Mouse (Mus musculus) testis, adult 2 months (tissue): ENCODE measurements around the gene Man2b1. TPM values are rescaled to one million over a fixed set of nuclear protein-coding genes. Genes with fewer than 3 reads are reported as not detected.

Experiments used
- H3K27ac ChIP-seq: fragments of 200-500 bp; 2 replicates; pipeline ENCODE4 v1.5.1; 2012; ENCODE audit warnings: low read depth, low read length; ENCODE audit not compliant: control insufficient read depth, insufficient read depth
- H3K27me3 ChIP-seq: fragments of 200-500 bp; 2 replicates; pipeline ENCODE4 v1.6.1; 2012; ENCODE audit warnings: mild to moderate bottlenecking, low read length, moderate library complexity; ENCODE audit not compliant: control insufficient read depth, insufficient read depth
- H3K36me3 ChIP-seq: fragments of 200-500 bp; 2 replicates; pipeline ENCODE4 v1.6.1; 2012; ENCODE audit warnings: mild to moderate bottlenecking, low read length; ENCODE audit not compliant: control insufficient read depth, insufficient read depth
- H3K4me1 ChIP-seq: fragments of 200-500 bp; 2 replicates; pipeline ENCODE4 v1.6.1; 2012; ENCODE audit warnings: low read length; ENCODE audit not compliant: control insufficient read depth, insufficient read depth
- H3K4me3 ChIP-seq: fragments of 200-500 bp; 2 replicates; pipeline ENCODE4 v1.5.1; 2012; ENCODE audit warnings: low read depth, mild to moderate bottlenecking, low read length, moderate library complexity, mixed read lengths; ENCODE audit not compliant: control insufficient read depth
- CTCF ChIP-seq: fragments of 200-500 bp; IDR thresholded peaks from 2 replicates; pipeline ENCODE4 v1.5.1; 2012; ENCODE audit warnings: low read depth, mild to moderate bottlenecking, inconsistent platforms, low read length, moderate library complexity; ENCODE audit not compliant: control insufficient read depth, insufficient read depth, insufficient replicate concordance
- POLR2A ChIP-seq: fragments of 200-500 bp; IDR thresholded peaks from 2 replicates; pipeline ENCODE4 v1.6.1; 2012; ENCODE audit warnings: low read depth, mild to moderate bottlenecking, inconsistent platforms, low read length, moderate library complexity; ENCODE audit not compliant: control insufficient read depth
- polyA plus RNA-seq: library from polyadenylated mRNA; depleted of rRNA; stranded (reverse); fragments of >200 nt; gene quantifications from 2 replicates; pipeline ENCODE4 v1.2.3, GENCODE M21; 2012

Gene Man2b1
- polyA plus RNA-seq, 1 experiment = 19.3 TPM

- Histone ChIP-seq H3K4me1 (peaks cover 4% of the 10 kb centered on the region; the same call in 1 of the 2 replicates), H3K36me3 (no peaks in the 10 kb centered on the region), H3K27me3 (no peaks in the 10 kb centered on the region), H3K27ac (no peak overlapping the region), H3K4me3 (no peak overlapping the region)
- TF ChIP-seq CTCF (no peak), POLR2A (no peak)
These were observed 15.9 kb upstream of the Man2b1 start for GRCm38 (mm10) chr8:85067155-85067554.

- H3K27ac ChIP-seq = no peak within 1 kb of the TSS
- H3K4me3 ChIP-seq = no peak within 1 kb of the TSS
- TF ChIP-seq CTCF = no peak
- no peak for TF ChIP-seq POLR2A
- peaks cover 7% of the 10 kb centered on the region for H3K4me1 ChIP-seq
- H3K27me3 ChIP-seq = no peaks in the 10 kb centered on the region
- no peaks in the 10 kb centered on the region for H3K36me3 ChIP-seq
These were observed 15.1 kb upstream of the Man2b1 start, which contains the start of gene Gm5741 for GRCm38 (mm10) chr8:85067982-85068381. Gene Gm5741 (minus strand): TSS chr8:85067982.

GRCm38 (mm10) chr8:85071041-85071440, 12.0 kb upstream of the Man2b1 start:
- Histone ChIP-seq H3K4me3 (peak overlapping the region; percentile 91), H3K27ac (peak overlapping the region; percentile 91), H3K4me1 (peaks cover 9% of the 10 kb centered on the region), H3K36me3 (peaks cover 1% of the 10 kb centered on the region; the same call in 1 of the 2 replicates), H3K27me3 (no peaks in the 10 kb centered on the region)
- TF ChIP-seq CTCF = no peak
- no peak for TF ChIP-seq POLR2A

DNA sequence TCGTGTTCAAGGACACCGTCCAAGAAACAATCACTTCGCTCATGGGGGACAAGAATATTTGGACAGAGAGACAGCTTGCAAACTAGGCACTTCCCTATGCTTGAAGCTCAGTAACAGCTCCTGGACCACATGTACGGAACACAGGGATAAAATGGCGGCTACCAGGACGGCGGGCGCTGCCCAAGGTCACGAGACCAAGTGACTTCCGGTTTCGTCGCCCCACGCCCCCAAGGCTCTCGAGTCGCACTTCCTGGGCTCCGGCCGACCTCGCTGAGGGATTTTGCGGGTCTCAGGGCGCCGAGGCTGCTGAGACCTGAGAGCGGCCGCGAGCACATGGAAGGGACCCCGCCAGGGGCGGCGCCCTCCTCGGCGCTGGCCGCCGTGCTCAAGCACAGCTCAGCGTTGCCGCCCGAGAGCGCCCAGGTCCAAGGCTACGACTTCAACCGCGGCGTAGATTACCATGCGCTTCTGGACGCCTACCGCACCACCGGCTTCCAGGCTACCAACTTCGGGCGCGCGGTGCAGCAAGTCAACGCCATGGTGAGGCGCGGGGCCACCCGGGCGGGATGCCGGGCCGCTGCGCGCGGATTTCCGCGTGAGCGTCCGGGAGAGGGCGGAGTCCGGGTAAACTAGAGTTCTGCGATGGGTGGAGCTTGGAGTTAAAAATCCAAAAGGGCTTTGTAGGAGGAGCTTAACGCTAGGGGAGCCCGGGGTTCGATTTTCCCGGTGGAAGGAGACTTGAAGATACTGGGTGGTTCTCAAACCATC, 11.4 kb upstream of the Man2b1 start, which contains the start of gene Dhps:
Gene Dhps (plus strand): TSS at position 244 of the 768 bp plus-strand sequence.
- TF ChIP-seq CTCF (no peak), POLR2A (peak; percentile 70)
- peak within 1 kb of the TSS; percentile 91 for H3K27ac ChIP-seq
- H3K27me3 ChIP-seq = no peaks in the 10 kb centered on the region
- H3K4me1 ChIP-seq = peaks cover 9% of the 10 kb centered on the region
- H3K4me3 ChIP-seq = peak within 1 kb of the TSS; percentile 91
- H3K36me3 ChIP-seq = peaks cover 1% of the 10 kb centered on the region; the same call in 1 of the 2 replicates

DNA sequence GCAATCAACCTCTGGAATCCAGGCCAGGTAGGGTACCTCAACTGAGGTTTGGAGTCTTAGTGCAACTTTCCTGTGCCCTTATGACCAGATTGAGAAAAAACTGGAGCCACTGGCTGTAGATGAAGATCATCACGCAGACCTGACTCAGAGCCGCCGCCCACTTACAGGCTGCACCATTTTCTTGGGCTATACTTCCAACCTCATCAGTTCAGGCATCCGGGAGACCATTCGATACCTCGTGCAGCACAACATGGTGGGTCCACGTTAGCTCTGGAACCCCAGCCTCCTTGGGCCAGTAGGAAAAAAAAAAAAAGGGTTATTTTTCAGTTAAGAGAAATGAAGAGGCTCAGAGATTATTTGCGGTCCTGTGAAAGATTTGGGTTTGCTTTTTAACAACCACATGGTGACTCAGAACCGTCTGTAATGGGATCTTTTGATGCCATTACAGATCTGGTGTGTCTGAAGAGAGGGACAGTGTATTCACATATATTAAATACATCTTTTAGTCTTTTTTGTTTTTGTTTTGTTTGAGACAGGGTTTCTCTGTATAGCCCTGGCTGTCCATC, 10.6 kb upstream of the Man2b1 start:
- H3K27me3 ChIP-seq = no peaks in the 10 kb centered on the region
- peak overlapping the region; percentile 91 for H3K27ac ChIP-seq
- peak overlapping the region; percentile 91 for H3K4me3 ChIP-seq
- H3K4me1 ChIP-seq = peaks cover 9% of the 10 kb centered on the region
- H3K36me3 ChIP-seq = peaks cover 1% of the 10 kb centered on the region; the same call in 1 of the 2 replicates
- TF ChIP-seq CTCF = no peak
- TF ChIP-seq POLR2A = no peak

GRCm38 (mm10) chr8:85073041-85073612, 9.9 kb upstream of the Man2b1 start:
- no peak overlapping the region for H3K4me3 ChIP-seq
- TF ChIP-seq CTCF = no peak
- no peak for TF ChIP-seq POLR2A
- H3K27ac ChIP-seq = no peak overlapping the region
- H3K4me1 ChIP-seq = peaks cover 9% of the 10 kb centered on the region
- peaks cover 1% of the 10 kb centered on the region; the same call in 1 of the 2 replicates for H3K36me3 ChIP-seq
- H3K27me3 ChIP-seq = no peaks in the 10 kb centered on the region

GRCm38 (mm10) chr8:85074167-85074566, 8.9 kb upstream of the Man2b1 start:
- Histone ChIP-seq H3K36me3 (peaks cover 1% of the 10 kb centered on the region; the same call in 1 of the 2 replicates), H3K4me3 (no peak overlapping the region), H3K27me3 (no peaks in the 10 kb centered on the region), H3K4me1 (peaks cover 9% of the 10 kb centered on the region), H3K27ac (no peak overlapping the region)
- TF ChIP-seq POLR2A (no peak), CTCF (no peak)
